Mouse (Mus musculus) right cerebral cortex, adult 18-20 months (tissue): ENCODE data around the gene Ywhaq.

Source experiments
- DNase-seq: peaks from one replicate; pipeline ENCODE4 v3.0.0; 2022; ENCODE audit warnings: mixed read lengths

Ywhaq gene

DNA sequence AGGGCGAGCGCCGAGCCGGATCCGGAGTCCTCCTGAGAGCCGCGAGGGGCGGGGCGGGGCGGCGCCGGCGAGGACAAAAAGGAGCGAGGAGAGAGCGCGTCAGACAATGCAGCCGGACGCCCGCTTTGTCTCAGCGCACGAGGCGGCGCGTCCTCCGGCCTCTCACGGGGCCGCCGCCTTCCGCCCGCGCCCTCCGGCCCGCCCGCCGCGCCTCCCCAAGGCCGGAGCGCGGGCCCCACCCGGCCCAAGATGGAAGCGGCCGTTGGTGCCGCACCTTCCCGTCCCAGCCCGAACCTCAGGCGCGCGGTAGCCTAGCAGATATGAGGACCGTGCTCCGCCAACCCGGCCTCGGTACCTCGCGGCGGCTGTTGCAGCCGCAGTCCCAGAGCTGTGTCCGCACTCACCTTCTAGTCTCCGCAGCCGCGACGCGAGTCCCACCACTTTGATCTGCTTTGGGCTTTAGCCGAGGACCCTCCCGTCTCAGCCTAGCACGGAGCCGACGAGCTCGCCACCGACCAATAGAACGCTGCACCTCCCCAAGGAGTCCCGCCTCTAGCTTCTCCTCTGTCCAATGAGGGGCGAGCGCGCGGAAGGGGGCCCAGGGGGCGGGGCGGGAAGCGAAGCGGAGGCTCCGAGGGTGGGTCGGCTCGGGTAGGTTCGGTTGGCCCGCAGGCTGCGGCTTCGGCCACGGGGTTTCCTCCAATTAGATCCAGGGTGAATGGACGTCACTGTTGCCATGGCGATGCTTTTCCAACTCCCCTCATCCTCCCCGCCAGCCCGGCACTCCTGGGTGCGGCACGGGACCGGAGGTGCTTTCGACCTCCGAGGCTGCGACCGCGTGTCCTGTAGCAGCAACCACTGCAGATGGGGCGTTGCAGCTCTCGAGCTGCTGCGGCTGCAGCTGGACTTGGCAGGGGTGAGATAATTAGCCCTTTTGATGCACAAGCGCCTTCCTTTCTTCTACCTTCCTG lies at the start of gene Ywhaq:
Gene Ywhaq (minus strand): TSS at position 538 of the 971 bp plus-strand sequence.
- peak; percentile 98 for DNase-seq

DNA sequence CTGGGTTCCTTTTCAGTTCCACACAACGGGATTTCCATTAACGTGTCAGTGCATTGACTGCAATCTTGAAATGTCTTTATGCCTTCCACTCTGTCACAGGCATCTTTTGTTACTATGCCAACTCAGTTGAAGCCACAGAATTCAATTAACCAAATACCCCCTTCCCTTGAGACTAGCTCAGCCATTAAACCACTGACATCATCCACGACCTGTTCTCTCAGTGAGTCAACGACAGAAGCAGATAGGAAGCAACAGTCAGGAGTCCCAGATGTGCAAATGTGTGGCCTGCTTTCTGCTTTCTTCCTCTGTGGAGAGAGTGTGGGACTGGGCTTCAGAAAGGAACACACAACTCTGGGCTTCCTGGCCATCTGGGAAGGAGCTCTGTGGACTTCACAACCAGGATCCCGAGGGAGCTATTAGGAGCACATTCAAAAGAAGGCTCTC lies 46.0 kb upstream of the Ywhaq start:
- no peak for DNase-seq

GRCm38 (mm10) chr12:21462658-21463057 lies 45.2 kb upstream of the Ywhaq start:
- no peak for DNase-seq

- no peak for DNase-seq
Observed at GRCm38 (mm10) chr12:21459681-21460080, 42.2 kb upstream of the Ywhaq start.

GRCm38 (mm10) chr12:21456021-21456420 lies 38.6 kb upstream of the Ywhaq start:
- no peak for DNase-seq

GRCm38 (mm10) chr12:21451752-21452151 lies 34.3 kb upstream of the Ywhaq start:
- DNase-seq = no peak

- no peak for DNase-seq
Observed at GRCm38 (mm10) chr12:21451351-21451750, 33.9 kb upstream of the Ywhaq start.

DNA sequence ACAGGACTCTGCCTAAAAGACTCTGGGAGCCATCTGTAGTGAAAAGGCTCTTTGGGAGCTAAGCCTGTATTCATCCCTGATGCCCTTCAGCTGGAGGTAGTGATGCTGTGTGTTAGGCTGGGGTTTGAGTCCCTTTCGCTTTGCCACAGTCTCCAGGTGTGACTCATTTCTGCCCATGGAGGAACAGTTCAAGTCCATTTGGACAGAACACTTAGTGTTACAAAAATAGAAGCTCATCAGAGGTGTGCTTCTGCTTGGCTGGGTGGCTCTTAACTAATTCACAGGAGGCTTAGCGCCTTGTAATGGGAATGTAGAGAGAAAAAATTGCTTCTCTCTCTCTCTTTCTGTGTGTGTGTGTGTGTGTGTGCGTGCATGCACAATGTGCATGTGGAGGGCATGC lies 26.3 kb upstream of the Ywhaq start:
- no peak for DNase-seq

DNA sequence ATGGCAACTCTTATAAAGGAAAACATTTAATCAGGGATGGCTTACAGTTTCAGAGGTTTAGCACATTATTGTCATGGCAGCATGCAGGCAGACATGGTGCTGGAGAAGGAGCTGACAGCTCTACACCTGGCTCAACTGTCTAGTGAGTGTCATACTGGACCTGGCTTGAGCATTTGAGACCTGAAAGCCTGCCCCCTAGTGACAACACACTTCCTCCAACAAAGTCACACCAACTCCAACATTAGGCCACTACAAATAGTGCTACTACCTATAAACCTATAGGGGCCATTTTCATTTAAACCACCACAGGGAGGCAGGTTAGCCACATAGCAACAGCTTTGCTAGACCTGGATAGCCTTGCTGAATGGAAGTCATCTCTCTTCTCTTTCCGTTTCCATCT lies 24.4 kb upstream of the Ywhaq start:
- no peak for DNase-seq

DNA sequence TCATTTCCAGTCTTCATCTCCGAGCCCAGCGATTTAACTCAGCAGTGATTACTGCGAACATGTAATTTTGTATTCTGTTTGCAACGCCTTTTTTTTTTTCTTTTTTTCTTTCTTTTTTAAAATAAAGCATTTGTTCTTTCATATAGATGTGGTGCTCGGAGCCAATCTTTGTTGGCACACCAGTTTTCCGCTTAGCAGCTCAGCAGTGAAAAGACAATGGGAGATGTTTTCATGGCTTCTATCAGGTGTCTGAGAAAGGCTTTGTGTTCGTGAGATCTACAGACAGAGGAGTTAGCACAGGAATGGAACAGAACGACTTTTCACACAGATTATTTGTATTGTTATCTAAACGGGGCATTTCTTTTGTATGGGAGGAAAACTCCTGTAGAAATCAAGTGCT lies 22.0 kb upstream of the Ywhaq start:
- DNase-seq = no peak

GRCm38 (mm10) chr12:21438750-21439394 lies 21.4 kb upstream of the Ywhaq start:
- DNase-seq = no peak

DNA sequence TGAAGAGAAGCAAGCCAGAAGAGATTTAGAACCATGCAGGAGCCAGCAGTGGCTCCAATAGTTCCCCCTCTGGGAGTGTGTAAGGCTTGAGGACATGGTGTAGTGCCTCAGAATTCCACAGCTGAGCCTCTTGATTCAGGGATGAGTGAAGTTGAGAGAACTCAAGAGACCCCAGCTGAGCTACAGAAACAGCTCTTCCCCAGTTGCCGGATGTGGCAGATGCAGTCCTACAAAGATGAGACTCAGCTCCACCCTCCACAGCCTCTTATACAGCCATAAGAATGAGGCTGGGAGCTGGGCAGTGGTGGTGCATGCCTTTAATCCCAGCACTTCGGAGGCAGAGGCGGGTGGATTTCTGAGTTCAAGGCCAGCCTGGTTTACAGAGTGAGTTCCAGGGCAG lies 20.9 kb upstream of the Ywhaq start:
- DNase-seq = no peak

DNA sequence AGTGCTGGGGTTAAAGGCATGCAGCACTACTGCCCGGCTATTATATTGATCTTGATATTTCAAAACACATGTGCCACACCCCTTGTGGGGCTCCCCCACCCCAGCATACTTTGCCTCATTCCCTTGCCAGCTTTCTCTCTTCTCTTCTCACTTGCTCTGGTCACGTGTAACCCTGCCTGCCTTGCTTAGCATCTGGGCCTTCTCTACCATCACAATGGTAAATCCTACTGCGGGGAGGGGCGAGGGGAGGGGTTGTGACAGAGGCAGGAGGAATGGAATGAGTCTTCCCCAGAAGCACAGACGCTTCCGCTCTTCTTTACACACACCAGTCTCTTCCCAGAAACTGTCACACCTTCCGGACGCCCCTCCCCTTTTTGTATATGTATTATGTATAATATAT lies 14.5 kb upstream of the Ywhaq start:
- DNase-seq = no peak

- no peak for DNase-seq
Observed at GRCm38 (mm10) chr12:21431039-21431438, 13.6 kb upstream of the Ywhaq start.

DNA sequence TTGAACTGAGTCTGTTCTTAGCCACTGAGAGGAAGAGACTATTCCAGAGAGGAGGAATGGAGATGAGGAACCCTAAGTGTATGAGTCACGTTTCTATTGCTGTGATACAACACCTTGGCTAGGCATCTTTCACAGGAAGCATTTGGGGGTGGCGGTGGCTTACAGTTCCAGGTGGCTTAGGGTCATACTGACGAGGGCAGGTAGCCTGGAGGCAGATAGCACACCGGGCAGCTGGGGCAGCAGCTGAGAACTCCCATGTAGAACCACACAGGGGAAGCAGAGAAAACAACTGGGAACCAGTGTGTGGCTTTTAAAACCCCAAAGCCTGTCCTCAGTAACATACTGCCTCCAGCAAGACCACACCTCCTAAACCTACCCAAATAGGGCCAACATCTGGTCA lies 12.7 kb upstream of the Ywhaq start:
- no peak for DNase-seq

- DNase-seq = no peak
Observed at GRCm38 (mm10) chr12:21429021-21429420, 11.6 kb upstream of the Ywhaq start.

DNA sequence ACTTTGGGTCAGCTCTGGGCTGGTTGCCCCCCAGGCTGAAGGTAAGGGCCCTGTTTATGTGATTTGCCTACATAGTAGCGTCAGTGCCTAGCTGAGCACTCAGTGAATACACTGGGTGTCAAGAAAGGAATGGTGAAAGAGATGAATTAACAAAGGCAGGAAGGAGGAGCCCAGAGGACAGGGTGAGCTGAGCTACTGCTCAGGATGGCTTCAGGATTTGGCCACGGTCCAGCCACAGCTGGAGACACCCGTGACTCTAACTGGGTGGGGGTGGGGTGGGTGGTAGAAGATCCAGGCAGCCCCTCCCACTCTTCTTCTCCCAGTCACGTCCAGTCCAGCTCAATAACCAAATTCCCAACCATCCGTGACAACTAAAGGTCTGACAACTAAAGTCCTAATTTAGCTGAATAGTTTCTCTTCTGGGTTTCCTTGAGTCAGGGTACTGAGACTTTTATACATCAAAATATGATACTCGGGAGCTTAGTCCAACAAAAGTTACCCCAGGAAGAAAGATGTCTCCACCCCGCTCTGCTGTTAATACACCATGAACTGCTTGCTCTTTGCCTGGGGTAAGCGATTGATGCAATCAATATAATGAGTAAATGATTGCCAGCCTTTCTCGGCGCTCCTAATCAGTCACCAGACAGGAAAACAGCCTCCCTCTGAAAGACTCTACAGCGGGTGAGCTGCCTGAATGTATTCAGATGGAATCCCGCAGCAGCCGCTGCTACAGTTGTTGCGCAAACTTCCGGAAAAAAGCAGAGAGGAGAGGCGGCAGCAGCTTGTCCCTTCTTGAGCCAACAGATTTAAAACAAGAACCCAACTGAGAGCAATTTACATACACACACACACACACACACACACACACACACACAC lies 8.9 kb upstream of the Ywhaq start:
- peak; percentile 38 for DNase-seq

GRCm38 (mm10) chr12:21424683-21425082 lies 7.2 kb upstream of the Ywhaq start:
- DNase-seq = peak; percentile 44

- no peak for DNase-seq
Observed at GRCm38 (mm10) chr12:21418621-21419131, 1.2 kb upstream of the Ywhaq start.

GRCm38 (mm10) chr12:21418083-21418482 lies 646 bp upstream of the Ywhaq start:
- no peak for DNase-seq

- no peak for DNase-seq
Observed at GRCm38 (mm10) chr12:21416506-21416905, 931 bp downstream of the Ywhaq start.

DNA sequence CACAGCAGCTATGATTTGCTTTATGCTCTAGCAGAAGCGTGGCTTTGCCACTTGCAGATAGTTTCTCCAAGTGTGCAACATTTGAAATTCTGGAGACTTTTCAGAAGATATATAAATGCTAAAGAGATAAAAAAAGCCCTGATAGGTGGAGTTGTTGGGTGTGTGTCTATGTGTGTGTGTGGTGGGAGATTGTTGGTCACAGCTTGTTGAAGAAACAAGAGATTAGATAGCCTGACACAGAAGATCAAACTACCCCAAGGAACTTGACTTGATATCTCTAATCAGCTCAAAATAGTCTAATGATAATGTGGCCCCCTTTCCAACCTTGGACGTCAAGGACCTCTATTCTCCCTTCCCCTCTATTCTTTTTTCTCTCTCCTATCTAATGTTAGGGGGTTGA lies 6.8 kb downstream of the Ywhaq start:
- DNase-seq = no peak

DNA sequence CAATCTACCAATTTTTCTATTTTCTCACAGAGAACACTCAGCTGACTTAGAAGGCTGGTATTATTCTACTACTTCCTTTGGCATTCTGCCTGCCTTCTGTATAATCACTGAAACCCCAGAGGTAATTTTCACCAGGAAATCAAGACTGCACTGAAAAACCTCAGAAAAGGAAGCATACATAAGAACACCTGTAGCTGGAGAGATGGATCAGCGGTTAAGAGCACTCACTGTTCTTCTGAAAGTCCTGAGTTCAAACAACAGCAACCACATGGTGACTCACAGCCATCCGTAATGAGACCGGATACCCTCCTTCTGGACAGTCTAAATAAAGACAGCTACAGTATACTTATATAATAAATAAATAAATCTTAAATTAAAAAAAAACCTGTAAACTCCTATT lies 7.8 kb downstream of the Ywhaq start:
- DNase-seq = no peak
